Mouse (Mus musculus): ENCODE results near the gene Rab5a. TPM values are rescaled to one million over a fixed set of nuclear protein-coding genes. Genes with fewer than 3 reads are reported as not detected.

The Rab5a gene
- 106 and 115 TPM in 2 replicates for polyA plus RNA-seq (2015; fragmentation: Nextera tagmentation; extraction: Ambion mirVana)

GRCm38 (mm10) chr17:53478858-53479603 lies at the start of gene Rab5a:
Rab5a (plus strand) TSS chr17:53479234.
- Histone ChIP-seq H3K4me1 (peaks cover 27% of the 10 kb centered on the region), H3K27ac (replicated peaks) (peak within 1 kb of the TSS; percentile 97), H3K9ac (replicated peaks) (peak within 1 kb of the TSS; percentile 99), H3K4me3 (replicated peaks) (peak within 1 kb of the TSS; percentile 93), H3K4me2 (peak within 1 kb of the TSS; percentile 80), H3K9me3 (replicated peaks) (no peaks in the 10 kb centered on the region), H3K36me3 (no peaks in the 10 kb centered on the region), H3K27me3 (replicated peaks) (no peaks in the 10 kb centered on the region)
- WGBS: 1% methylated on average over 73 of the region's 82 CpGs
- peak; percentile 98 for ATAC-seq (ENCODE audit: low FRiP score)

GRCm38 (mm10) chr17:53456152-53456551 lies 22.9 kb upstream of the Rab5a start:
- Histone ChIP-seq H3K4me2 (no peak overlapping the region), H3K4me1 (no peaks in the 10 kb centered on the region), H3K27ac (replicated peaks) (no peak overlapping the region), H3K9ac (replicated peaks) (no peak overlapping the region), H3K27me3 (replicated peaks) (no peaks in the 10 kb centered on the region), H3K9me3 (replicated peaks) (no peaks in the 10 kb centered on the region), H3K4me3 (replicated peaks) (no peak overlapping the region), H3K36me3 (no peaks in the 10 kb centered on the region)
- ATAC-seq (ENCODE audit: low FRiP score): no peak
- 85% methylated on average over 2 of the region's 2 CpGs for WGBS

DNA sequence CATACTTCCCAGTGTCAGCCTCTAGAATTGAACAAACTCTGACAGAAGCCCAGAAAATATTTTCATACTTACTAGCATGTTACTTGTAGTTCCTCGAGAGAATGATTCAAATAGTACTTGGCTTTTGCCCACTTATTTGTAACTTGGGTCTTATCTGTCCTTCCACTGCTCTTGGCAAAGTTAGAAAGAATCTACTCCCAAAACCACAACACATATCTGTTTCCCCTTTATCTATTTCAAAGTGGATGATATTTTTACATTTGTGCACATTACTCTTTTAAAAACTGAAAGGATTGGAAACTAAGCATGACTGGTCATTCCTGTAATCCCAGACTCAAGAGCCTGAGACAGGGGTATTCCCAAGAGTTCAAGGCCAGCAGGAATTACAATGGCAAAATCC lies 22.3 kb upstream of the Rab5a start:
- Histone ChIP-seq H3K4me2 (no peak overlapping the region), H3K4me3 (replicated peaks) (no peak overlapping the region), H3K36me3 (no peaks in the 10 kb centered on the region), H3K4me1 (no peaks in the 10 kb centered on the region), H3K27me3 (replicated peaks) (no peaks in the 10 kb centered on the region), H3K9ac (replicated peaks) (no peak overlapping the region), H3K27ac (replicated peaks) (no peak overlapping the region), H3K9me3 (replicated peaks) (no peaks in the 10 kb centered on the region)
- ATAC-seq (ENCODE audit: low FRiP score): no peak
- WGBS: 92% methylated on average over 1 of the region's 1 CpGs

DNA sequence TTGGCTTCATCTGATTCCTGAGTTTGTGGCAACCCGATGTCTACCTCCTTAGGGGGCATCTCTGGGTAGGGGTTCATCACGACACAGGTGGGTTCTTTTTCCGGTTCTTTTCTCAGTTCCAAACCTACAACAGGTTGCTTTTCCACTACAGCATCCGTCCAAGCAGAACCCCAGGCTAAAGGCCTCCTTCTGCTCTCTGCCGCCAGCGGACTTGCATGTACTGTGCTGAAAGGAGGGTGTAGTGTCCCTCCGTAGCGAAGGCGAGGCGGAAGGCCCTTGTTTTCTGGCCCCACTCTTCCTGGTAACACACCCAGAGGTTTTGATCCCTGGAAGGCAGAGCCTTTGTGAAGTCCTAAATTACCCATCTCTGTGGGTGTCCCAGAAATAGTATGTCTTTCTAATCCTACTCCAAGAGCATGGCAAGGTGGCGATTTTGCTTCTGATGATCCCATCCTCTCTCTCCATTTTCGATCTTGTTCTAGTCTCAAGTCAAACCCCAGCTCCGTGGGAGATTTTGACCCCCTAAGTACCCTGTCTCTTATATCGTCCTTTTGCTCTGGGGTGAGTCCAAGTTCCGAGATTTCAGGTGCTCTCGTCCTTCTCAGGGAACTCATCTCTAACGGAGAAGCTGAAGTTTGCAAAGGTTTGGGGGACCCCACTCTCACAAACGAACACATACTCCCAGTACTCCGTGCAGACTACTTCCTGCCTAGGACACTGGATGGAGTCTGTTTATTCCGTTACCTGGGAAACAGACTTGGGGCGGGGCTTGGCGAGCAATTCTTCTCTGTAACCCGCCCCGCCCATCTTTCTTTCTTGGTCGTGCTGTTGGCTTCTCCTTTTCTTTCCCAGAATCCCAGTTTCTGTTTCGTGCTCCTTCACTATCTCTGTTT lies 16.2 kb upstream of the Rab5a start, which contains the start of gene Efhb:
Gene Efhb, minus strand, starts transcription at position 719 of the 893 bp plus-strand sequence.
- 20% methylated on average over 26 of the region's 26 CpGs for WGBS
- peak within 1 kb of the TSS; percentile 44 for H3K4me3 ChIP-seq (replicated peaks)
- no peaks in the 10 kb centered on the region for H3K36me3 ChIP-seq
- peak within 1 kb of the TSS; percentile 40 for H3K9ac ChIP-seq (replicated peaks)
- H3K27me3 ChIP-seq (replicated peaks): no peaks in the 10 kb centered on the region
- H3K9me3 ChIP-seq (replicated peaks): no peaks in the 10 kb centered on the region
- peak; percentile 97 for ATAC-seq (ENCODE audit: low FRiP score)
- peak within 1 kb of the TSS; percentile 75 for H3K4me2 ChIP-seq
- H3K27ac ChIP-seq (replicated peaks): no peak within 1 kb of the TSS
- H3K4me1 ChIP-seq: peaks cover 11% of the 10 kb centered on the region

DNA sequence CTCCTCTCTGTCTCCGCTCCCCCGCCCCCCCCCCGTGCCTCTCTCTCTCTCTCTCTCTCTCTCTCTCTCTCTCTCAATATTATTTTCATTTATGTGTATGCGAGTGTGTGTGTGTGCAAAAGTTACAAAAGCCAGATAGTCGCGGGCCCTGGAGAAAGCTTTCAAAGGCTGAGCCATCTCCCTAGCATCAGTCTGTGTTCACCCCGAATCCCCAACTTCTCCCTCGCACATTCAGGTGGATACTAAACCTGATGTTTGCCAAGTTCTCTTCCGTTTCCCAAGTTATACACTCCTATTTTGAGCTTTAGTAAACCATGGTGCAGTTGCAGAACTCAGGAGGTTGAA lies 15.6 kb upstream of the Rab5a start:
- peak overlapping the region; percentile 75 for H3K4me2 ChIP-seq
- H3K36me3 ChIP-seq: no peaks in the 10 kb centered on the region
- H3K9me3 ChIP-seq (replicated peaks): no peaks in the 10 kb centered on the region
- 16% methylated on average over 8 of the region's 9 CpGs for WGBS
- peak overlapping the region; percentile 44 for H3K4me3 ChIP-seq (replicated peaks)
- H3K27ac ChIP-seq (replicated peaks): no peak overlapping the region
- peak overlapping the region; percentile 40; the same call in 1 of the 2 replicates for H3K9ac ChIP-seq (replicated peaks)
- ATAC-seq (ENCODE audit: low FRiP score): peak; percentile 54
- H3K27me3 ChIP-seq (replicated peaks): no peaks in the 10 kb centered on the region
- H3K4me1 ChIP-seq: peaks cover 11% of the 10 kb centered on the region

DNA sequence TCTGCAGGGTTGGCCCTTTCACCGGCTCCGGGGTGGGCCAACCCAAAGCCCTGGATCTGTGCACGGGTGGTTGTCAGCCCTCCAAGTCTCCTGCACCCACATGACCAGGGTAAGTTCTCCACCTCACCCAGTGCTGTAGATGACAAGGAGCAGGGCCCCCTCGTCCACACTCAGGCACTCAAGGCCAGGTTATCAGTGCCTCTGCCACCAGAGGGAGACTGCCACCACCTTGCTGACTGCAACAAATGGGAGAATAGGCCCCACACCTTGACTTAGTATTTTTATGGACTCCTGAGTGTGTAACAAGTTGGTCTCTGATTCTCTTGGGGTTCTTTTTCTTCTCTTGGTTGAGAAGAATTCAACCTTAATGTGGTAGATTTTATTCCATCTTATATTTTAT lies 13.5 kb upstream of the Rab5a start:
- 60% methylated on average over 4 of the region's 4 CpGs for WGBS
- no peaks in the 10 kb centered on the region for H3K27me3 ChIP-seq (replicated peaks)
- H3K9me3 ChIP-seq (replicated peaks): no peaks in the 10 kb centered on the region
- no peak overlapping the region for H3K4me3 ChIP-seq (replicated peaks)
- H3K27ac ChIP-seq (replicated peaks): no peak overlapping the region
- H3K4me2 ChIP-seq: no peak overlapping the region
- no peaks in the 10 kb centered on the region for H3K36me3 ChIP-seq
- no peak overlapping the region for H3K9ac ChIP-seq (replicated peaks)
- peaks cover 11% of the 10 kb centered on the region for H3K4me1 ChIP-seq
- ATAC-seq (ENCODE audit: low FRiP score): no peak

GRCm38 (mm10) chr17:53468697-53469096 lies 10.3 kb upstream of the Rab5a start:
- H3K4me3 ChIP-seq (replicated peaks): no peak overlapping the region
- H3K4me2 ChIP-seq: no peak overlapping the region
- no peaks in the 10 kb centered on the region for H3K36me3 ChIP-seq
- H3K9ac ChIP-seq (replicated peaks): no peak overlapping the region
- ATAC-seq (ENCODE audit: low FRiP score): no peak
- H3K4me1 ChIP-seq: 0 out of 2 replicates have a peak, but pooled peaks cover under 1% of the 10 kb centered on the region
- H3K27ac ChIP-seq (replicated peaks): no peak overlapping the region
- H3K9me3 ChIP-seq (replicated peaks): no peaks in the 10 kb centered on the region
- no peaks in the 10 kb centered on the region for H3K27me3 ChIP-seq (replicated peaks)

DNA sequence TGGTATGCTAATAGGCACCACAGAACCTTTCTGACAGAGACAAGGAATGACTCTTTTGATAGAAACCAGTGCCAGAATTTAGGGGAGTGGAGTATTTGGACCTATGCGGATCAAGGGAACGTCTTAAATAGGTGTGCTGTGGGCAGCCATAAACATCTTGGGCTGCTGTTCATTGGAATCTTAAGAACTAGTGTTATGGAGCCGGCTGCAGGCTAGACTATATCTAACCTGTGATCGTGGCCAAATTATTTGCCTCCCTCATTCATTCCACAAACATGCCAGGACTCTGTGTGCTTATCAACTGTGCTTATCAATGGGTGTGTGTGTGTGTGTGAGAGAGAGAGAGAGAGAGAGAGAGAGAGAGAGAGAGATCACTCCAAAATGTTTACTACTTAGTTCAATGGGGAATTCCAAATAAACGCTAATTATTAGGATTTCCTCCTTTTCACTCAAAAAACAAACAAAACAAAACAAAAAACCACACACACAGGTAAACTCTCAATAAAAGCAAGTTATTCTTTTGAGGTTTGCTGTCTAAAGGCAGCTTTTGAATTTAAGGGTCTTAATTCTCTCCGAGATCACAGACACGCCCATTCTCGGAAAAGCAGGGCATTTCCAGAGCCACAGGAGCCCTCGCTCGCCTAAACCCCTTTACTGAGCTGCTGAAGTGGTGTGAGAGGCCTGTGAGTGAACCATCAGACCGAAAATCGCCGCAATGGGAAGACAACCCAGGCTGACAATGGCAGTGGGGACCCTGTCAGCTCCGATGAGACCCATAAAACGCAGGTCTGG lies 772 bp upstream of the Rab5a start:
- ATAC-seq (ENCODE audit: low FRiP score): no peak
- Histone ChIP-seq H3K4me3 (replicated peaks) (peak overlapping the region; percentile 93), H3K9me3 (replicated peaks) (no peaks in the 10 kb centered on the region), H3K4me1 (peaks cover 27% of the 10 kb centered on the region), H3K36me3 (no peaks in the 10 kb centered on the region), H3K9ac (replicated peaks) (peak overlapping the region; percentile 67), H3K4me2 (peak overlapping the region; percentile 58), H3K27ac (replicated peaks) (peak overlapping the region; percentile 97), H3K27me3 (replicated peaks) (no peaks in the 10 kb centered on the region)
- 7% methylated on average over 15 of the region's 15 CpGs for WGBS

- H3K36me3 ChIP-seq: peaks cover 6% of the 10 kb centered on the region
- H3K4me3 ChIP-seq (replicated peaks): peak overlapping the region; percentile 93
- H3K4me1 ChIP-seq: peaks cover 27% of the 10 kb centered on the region
- H3K27me3 ChIP-seq (replicated peaks): no peaks in the 10 kb centered on the region
- H3K9ac ChIP-seq (replicated peaks): peak overlapping the region; percentile 99
- WGBS: under 1% methylated on average over 33 of the region's 33 CpGs
- peak; percentile 1; the same call in 1 of the 2 replicates for ATAC-seq (ENCODE audit: low FRiP score)
- peak overlapping the region; percentile 80 for H3K4me2 ChIP-seq
- no peaks in the 10 kb centered on the region for H3K9me3 ChIP-seq (replicated peaks)
- H3K27ac ChIP-seq (replicated peaks): peak overlapping the region; percentile 97
Observed at GRCm38 (mm10) chr17:53479604-53480041, 589 bp downstream of the Rab5a start.

DNA sequence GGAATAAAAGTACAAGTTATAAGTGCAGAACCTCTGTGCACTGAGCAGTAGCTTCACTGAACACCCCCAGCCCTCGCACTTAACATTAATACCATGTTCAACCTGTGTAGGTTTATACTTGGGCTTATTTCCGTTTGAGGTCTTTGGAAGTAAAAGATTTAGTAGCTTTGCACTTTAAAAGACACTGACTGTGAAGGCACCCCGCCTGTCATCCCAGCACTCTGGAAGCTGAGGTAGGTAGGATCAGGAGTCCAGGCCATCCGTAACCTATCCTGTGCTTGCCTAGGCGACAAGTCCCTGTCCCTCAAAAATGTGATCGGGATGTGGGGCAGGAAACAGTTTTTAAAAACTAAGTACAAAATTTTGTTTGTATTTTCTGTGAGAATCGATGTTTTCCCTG lies 1.4 kb downstream of the Rab5a start:
- Histone ChIP-seq H3K4me3 (replicated peaks) (peak overlapping the region; percentile 93), H3K27me3 (replicated peaks) (no peaks in the 10 kb centered on the region), H3K4me1 (peaks cover 27% of the 10 kb centered on the region), H3K9me3 (replicated peaks) (no peaks in the 10 kb centered on the region), H3K9ac (replicated peaks) (peak overlapping the region; percentile 99), H3K4me2 (peak overlapping the region; percentile 80), H3K27ac (replicated peaks) (no peak overlapping the region), H3K36me3 (peaks cover 7% of the 10 kb centered on the region)
- no peak for ATAC-seq (ENCODE audit: low FRiP score)
- WGBS: 55% methylated on average over 7 of the region's 7 CpGs

- WGBS: 94% methylated on average over 4 of the region's 4 CpGs
- H3K9me3 ChIP-seq (replicated peaks): no peaks in the 10 kb centered on the region
- H3K36me3 ChIP-seq: peaks cover 24% of the 10 kb centered on the region
- H3K4me1 ChIP-seq: no peaks in the 10 kb centered on the region
- H3K4me3 ChIP-seq (replicated peaks): no peak overlapping the region
- no peak overlapping the region for H3K9ac ChIP-seq (replicated peaks)
- no peak overlapping the region for H3K27ac ChIP-seq (replicated peaks)
- ATAC-seq (ENCODE audit: low FRiP score): no peak
- H3K4me2 ChIP-seq: no peak overlapping the region
- no peaks in the 10 kb centered on the region for H3K27me3 ChIP-seq (replicated peaks)
Observed at GRCm38 (mm10) chr17:53488291-53489006, 9.4 kb downstream of the Rab5a start.

Measured in neural tube, embryonic 15.5 days (tissue).